Mouse (Mus musculus) testis, adult 2 months (tissue): ENCODE data around the gene Lats2. TPM values are rescaled to one million over a fixed set of nuclear protein-coding genes. Genes with fewer than 3 reads are reported as not detected.
"Not testable (repeated sequence)": the region's sequence is repeated elsewhere in the genome, so short reads cannot be mapped to it uniquely, and the experiment has no call there.

Experiments
- H3K27ac ChIP-seq: fragments of 200-500 bp; 2 replicates; pipeline ENCODE4 v1.5.1; 2012; ENCODE audit warnings: low read depth, low read length; ENCODE audit not compliant: control insufficient read depth, insufficient read depth
- H3K27me3 ChIP-seq: fragments of 200-500 bp; 2 replicates; pipeline ENCODE4 v1.6.1; 2012; ENCODE audit warnings: mild to moderate bottlenecking, low read length, moderate library complexity; ENCODE audit not compliant: control insufficient read depth, insufficient read depth
- H3K36me3 ChIP-seq: fragments of 200-500 bp; 2 replicates; pipeline ENCODE4 v1.6.1; 2012; ENCODE audit warnings: mild to moderate bottlenecking, low read length; ENCODE audit not compliant: control insufficient read depth, insufficient read depth
- H3K4me1 ChIP-seq: fragments of 200-500 bp; 2 replicates; pipeline ENCODE4 v1.6.1; 2012; ENCODE audit warnings: low read length; ENCODE audit not compliant: control insufficient read depth, insufficient read depth
- H3K4me3 ChIP-seq: fragments of 200-500 bp; 2 replicates; pipeline ENCODE4 v1.5.1; 2012; ENCODE audit warnings: low read depth, mild to moderate bottlenecking, low read length, moderate library complexity, mixed read lengths; ENCODE audit not compliant: control insufficient read depth
- CTCF ChIP-seq: fragments of 200-500 bp; IDR thresholded peaks from 2 replicates; pipeline ENCODE4 v1.5.1; 2012; ENCODE audit warnings: low read depth, mild to moderate bottlenecking, inconsistent platforms, low read length, moderate library complexity; ENCODE audit not compliant: control insufficient read depth, insufficient read depth, insufficient replicate concordance
- POLR2A ChIP-seq: fragments of 200-500 bp; IDR thresholded peaks from 2 replicates; pipeline ENCODE4 v1.6.1; 2012; ENCODE audit warnings: low read depth, mild to moderate bottlenecking, inconsistent platforms, low read length, moderate library complexity; ENCODE audit not compliant: control insufficient read depth
- polyA plus RNA-seq: library from polyadenylated mRNA; depleted of rRNA; stranded (reverse); fragments of >200 nt; gene quantifications from 2 replicates; pipeline ENCODE4 v1.2.3, GENCODE M21; 2012; rRNA removed

Gene Lats2
- polyA plus RNA-seq, 1 experiment = 74.4 TPM

- no peaks in the 10 kb centered on the region for H3K27me3 ChIP-seq
- H3K27ac ChIP-seq = no peak overlapping the region
- H3K4me1 ChIP-seq = 0 out of 2 replicates have a peak, but pooled peaks cover 4% of the 10 kb centered on the region
- H3K4me3 ChIP-seq = no peak overlapping the region
- TF ChIP-seq POLR2A (no peak), CTCF (no peak)
- H3K36me3 ChIP-seq = no peaks in the 10 kb centered on the region
Observed at GRCm38 (mm10) chr14:57663630-57664029, 94.6 kb downstream of the Lats2 start.

- Histone ChIP-seq H3K36me3 (no peaks in the 10 kb centered on the region), H3K27ac (no peak overlapping the region), H3K27me3 (no peaks in the 10 kb centered on the region), H3K4me1 (no peaks in the 10 kb centered on the region), H3K4me3 (no peak overlapping the region)
- no peak for TF ChIP-seq CTCF
Observed at GRCm38 (mm10) chr14:57658301-57658700, 99.9 kb downstream of the Lats2 start.

- TF ChIP-seq CTCF (no peak), POLR2A (no peak)
- Histone ChIP-seq H3K27ac (no peak overlapping the region), H3K36me3 (no peaks in the 10 kb centered on the region), H3K4me3 (no peak overlapping the region), H3K4me1 (no peaks in the 10 kb centered on the region), H3K27me3 (no peaks in the 10 kb centered on the region)
Observed at GRCm38 (mm10) chr14:57657500-57657899, 100.7 kb downstream of the Lats2 start.

- H3K36me3 ChIP-seq, H3K4me1 ChIP-seq, H3K27ac ChIP-seq, H3K4me3 ChIP-seq, H3K27me3 ChIP-seq: not testable (repeated sequence)
Observed at GRCm38 (mm10) chr14:57656519-57656918, 101.7 kb downstream of the Lats2 start.

- H3K4me3 ChIP-seq = no peak overlapping the region
- no peaks in the 10 kb centered on the region; the same call in 1 of the 2 replicates for H3K36me3 ChIP-seq
- no peaks in the 10 kb centered on the region for H3K27me3 ChIP-seq
- TF ChIP-seq CTCF (no peak), POLR2A (no peak)
- H3K27ac ChIP-seq = no peak overlapping the region
- H3K4me1 ChIP-seq = no peaks in the 10 kb centered on the region
Observed at GRCm38 (mm10) chr14:57649501-57649900, 108.7 kb downstream of the Lats2 start.

- H3K27me3 ChIP-seq = no peaks in the 10 kb centered on the region
- no peaks in the 10 kb centered on the region; the same call in 1 of the 2 replicates for H3K36me3 ChIP-seq
- H3K4me1 ChIP-seq = no peaks in the 10 kb centered on the region
- H3K4me3 ChIP-seq = no peak overlapping the region
- no peak for TF ChIP-seq CTCF
- TF ChIP-seq POLR2A = no peak
- no peak overlapping the region for H3K27ac ChIP-seq
Observed at GRCm38 (mm10) chr14:57646155-57646554, 112.0 kb downstream of the Lats2 start.

Other genes starting within 250 kb of the Lats2 start
- gene Il17d, start 233.6 kb downstream of the Lats2 start, polyA plus RNA-seq = 16.4 and 17.1 TPM in 2 replicates
- 12.2 and 15.9 TPM in 2 replicates for gene Eef1akmt1, start 186.8 kb downstream of the Lats2 start, polyA plus RNA-seq
- 12.2 and 14.5 TPM in 2 replicates for gene Xpo4, start 93.0 kb downstream of the Lats2 start, polyA plus RNA-seq
- 4.2 and 7.1 TPM in 2 replicates for gene Gm49361, start 12.3 kb downstream of the Lats2 start, polyA plus RNA-seq
- gene Sap18, start 39.8 kb upstream of the Lats2 start, polyA plus RNA-seq = 48.2 and 62.0 TPM in 2 replicates
- 2.5 TPM in 2 replicates for gene Ska3, start 67.8 kb upstream of the Lats2 start, polyA plus RNA-seq
- 116 and 132 TPM in 2 replicates for gene Mrpl57, start 67.8 kb upstream of the Lats2 start, polyA plus RNA-seq
- 6.8 and 9.4 TPM in 2 replicates for gene Zdhhc20, start 131.9 kb upstream of the Lats2 start, polyA plus RNA-seq
- gene Micu2, start 240.9 kb upstream of the Lats2 start, polyA plus RNA-seq = 6.9 and 7.7 TPM in 2 replicates